Mouse (Mus musculus) G1E-ER4 (cell line): ENCODE data around the gene Ppm1e. TPM values are rescaled to one million over a fixed set of nuclear protein-coding genes. Genes with fewer than 3 reads are reported as not detected.
A peak's percentile ranks its signal among the peaks of the same experiment; 100 is the strongest.

ENCODE experiments used
- GATA1 ChIP-seq: IDR thresholded peaks from one replicate; pipeline ENCODE4 v1.8.0; 2012; ENCODE audit warnings: low read length, inconsistent platforms
- polyA plus RNA-seq: library from polyadenylated mRNA; stranded (reverse); fragments of >175 nt; gene quantifications from 2 replicates; pipeline ENCODE4 v1.2.3, GENCODE M21; 2012

Ppm1e gene
- polyA plus RNA-seq, 1 experiment, result not detected

- TF ChIP-seq GATA1, result no peak
Measured at GRCm38 (mm10) chr11:87326381-87326780, 32.4 kb downstream of the Ppm1e start.

- no peak for TF ChIP-seq GATA1
Measured at GRCm38 (mm10) chr11:87322558-87322957, 36.3 kb downstream of the Ppm1e start.

- TF ChIP-seq GATA1, result no peak
Measured at GRCm38 (mm10) chr11:87320007-87320406, 38.8 kb downstream of the Ppm1e start.

GRCm38 (mm10) chr11:87318956-87319708, 39.7 kb downstream of the Ppm1e start:
- TF ChIP-seq GATA1, result no peak

- no peak for TF ChIP-seq GATA1
Measured at GRCm38 (mm10) chr11:87313533-87313932, 45.3 kb downstream of the Ppm1e start.

GRCm38 (mm10) chr11:87310309-87310708, 48.5 kb downstream of the Ppm1e start:
- no peak for TF ChIP-seq GATA1

GRCm38 (mm10) chr11:87309329-87310074, 49.3 kb downstream of the Ppm1e start:
- peak; percentile 94 for TF ChIP-seq GATA1

GRCm38 (mm10) chr11:87299066-87299465, 59.8 kb downstream of the Ppm1e start:
- TF ChIP-seq GATA1, result no peak

GRCm38 (mm10) chr11:87296467-87296866, 62.4 kb downstream of the Ppm1e start:
- TF ChIP-seq GATA1, result no peak

- no peak for TF ChIP-seq GATA1
Measured at GRCm38 (mm10) chr11:87295636-87296035, 63.2 kb downstream of the Ppm1e start.

- no peak for TF ChIP-seq GATA1
Measured at GRCm38 (mm10) chr11:87289313-87289712, 69.5 kb downstream of the Ppm1e start.

GRCm38 (mm10) chr11:87286194-87286593, 72.6 kb downstream of the Ppm1e start:
- TF ChIP-seq GATA1, result no peak

GRCm38 (mm10) chr11:87281907-87282475, 76.8 kb downstream of the Ppm1e start:
- TF ChIP-seq GATA1, result no peak

- TF ChIP-seq GATA1, result no peak
Measured at GRCm38 (mm10) chr11:87279461-87279860, 79.4 kb downstream of the Ppm1e start.

GRCm38 (mm10) chr11:87278807-87279206, 80.0 kb downstream of the Ppm1e start:
- TF ChIP-seq GATA1, result no peak

- TF ChIP-seq GATA1, result no peak
Measured at GRCm38 (mm10) chr11:87276240-87276985, 82.4 kb downstream of the Ppm1e start.
